Mouse (Mus musculus): ENCODE measurements around the gene Scd3.

GRCm38 (mm10) chr19:44292941-44293768, 90.1 kb downstream of the Scd3 start, which contains the start of gene Scd2:
- TF ChIP-seq CTCF (IDR thresholded peaks at IDR 0.05; ENCODE audit: extremely low read depth, insufficient read length, insufficient replicate concordance, low read depth, low read length) (no peak), POLR2A (IDR thresholded peaks at IDR 0.05; ENCODE audit: low read depth, low read length) (no peak)
